Mouse (Mus musculus): ENCODE measurements at regions not wholly inside any gene's neighbourhood (a gene's known extent, or its start where the extent isn't known, plus 50 kb on each side); places are given as distances from the start of the nearest gene placed in this dataset.

GRCm38 (mm10) chr5:46006228-46006627 lies 148.8 kb upstream of the Lcorl start:
- Histone ChIP-seq H3K27me3 (ENCODE audit: insufficient read depth, low read length) (no peaks in the 10 kb centered on the region), H3K4me3 (replicated peaks; ENCODE audit: low read depth, low read length) (no peak overlapping the region), H3K4me1 (replicated peaks; ENCODE audit: insufficient read depth, low read length) (no peaks in the 10 kb centered on the region), H3K9me3 (replicated peaks; ENCODE audit: low read length) (no peaks in the 10 kb centered on the region), H3K4me2 (ENCODE audit: low read length) (no peak overlapping the region), H3K36me3 (ENCODE audit: insufficient read depth, low read length) (no peaks in the 10 kb centered on the region), H3K27ac (no peak overlapping the region), H3K9ac (ENCODE audit: low read depth, low read length) (no peak overlapping the region)
- ATAC-seq (replicated peaks; ENCODE audit: low FRiP score, low read depth) (no peak), DNase-seq (ENCODE audit: low spot score) (no peak)
- no peak for TF ChIP-seq CTCF (IDR thresholded peaks at IDR 0.05; ENCODE audit: low read depth)
- 88% methylated on average over 3 of the region's 3 CpGs for WGBS

GRCm38 (mm10) chr5:46005631-46006030 lies 148.2 kb upstream of the Lcorl start:
- no peak overlapping the region for H3K27ac ChIP-seq
- no peaks in the 10 kb centered on the region for H3K36me3 ChIP-seq (ENCODE audit: insufficient read depth, low read length)
- no peak for TF ChIP-seq CTCF (IDR thresholded peaks at IDR 0.05; ENCODE audit: low read depth)
- H3K9ac ChIP-seq (ENCODE audit: low read depth, low read length): no peak overlapping the region
- 89% methylated on average over 1 of the region's 1 CpGs for WGBS
- H3K4me3 ChIP-seq (replicated peaks; ENCODE audit: low read depth, low read length): no peak overlapping the region
- H3K9me3 ChIP-seq (replicated peaks; ENCODE audit: low read length): no peaks in the 10 kb centered on the region
- H3K27me3 ChIP-seq (ENCODE audit: insufficient read depth, low read length): no peaks in the 10 kb centered on the region
- H3K4me1 ChIP-seq (replicated peaks; ENCODE audit: insufficient read depth, low read length): no peaks in the 10 kb centered on the region
- no peak for DNase-seq (ENCODE audit: low spot score)
- no peak overlapping the region for H3K4me2 ChIP-seq (ENCODE audit: low read length)
- no peak for ATAC-seq (replicated peaks; ENCODE audit: low FRiP score, low read depth)

- TF ChIP-seq CTCF (IDR thresholded peaks at IDR 0.05; ENCODE audit: low read depth): no peak
These were observed 144.6 kb upstream of the Lcorl start for GRCm38 (mm10) chr5:46002011-46002410.

GRCm38 (mm10) chr5:45957766-45958165 lies 100.4 kb upstream of the Lcorl start:
- 86% methylated on average over 2 of the region's 2 CpGs for WGBS
- H3K27me3 ChIP-seq (ENCODE audit: insufficient read depth, low read length): no peaks in the 10 kb centered on the region
- H3K27ac ChIP-seq: no peak overlapping the region
- no peaks in the 10 kb centered on the region for H3K36me3 ChIP-seq (ENCODE audit: insufficient read depth, low read length)
- DNase-seq (ENCODE audit: low spot score): no peak
- H3K9ac ChIP-seq (ENCODE audit: low read depth, low read length): no peak overlapping the region
- H3K4me3 ChIP-seq (replicated peaks; ENCODE audit: low read depth, low read length): no peak overlapping the region
- H3K9me3 ChIP-seq (replicated peaks; ENCODE audit: low read length): no peaks in the 10 kb centered on the region
- no peaks in the 10 kb centered on the region for H3K4me1 ChIP-seq (replicated peaks; ENCODE audit: insufficient read depth, low read length)
- no peak for TF ChIP-seq CTCF (IDR thresholded peaks at IDR 0.05; ENCODE audit: low read depth)
- ATAC-seq (replicated peaks; ENCODE audit: low FRiP score, low read depth): no peak
- H3K4me2 ChIP-seq (ENCODE audit: low read length): no peak overlapping the region

More at GRCm38 (mm10) chr5:46002011-46002410, 144.6 kb upstream of the Lcorl start:
- H3K27me3 ChIP-seq (ENCODE audit: insufficient read depth, low read length): no peaks in the 10 kb centered on the region
- no peak overlapping the region for H3K4me3 ChIP-seq (replicated peaks; ENCODE audit: low read depth, low read length)
- H3K9ac ChIP-seq (ENCODE audit: low read depth, low read length): no peak overlapping the region
- ATAC-seq (replicated peaks; ENCODE audit: low FRiP score, low read depth): no peak
- no peak overlapping the region for H3K27ac ChIP-seq
- no peaks in the 10 kb centered on the region for H3K36me3 ChIP-seq (ENCODE audit: insufficient read depth, low read length)
- no peak for DNase-seq (ENCODE audit: low spot score)
- no peak overlapping the region for H3K4me2 ChIP-seq (ENCODE audit: low read length)
- H3K4me1 ChIP-seq (replicated peaks; ENCODE audit: insufficient read depth, low read length): no peaks in the 10 kb centered on the region
- 77% methylated on average over 5 of the region's 5 CpGs for WGBS
- no peaks in the 10 kb centered on the region for H3K9me3 ChIP-seq (replicated peaks; ENCODE audit: low read length)

GRCm38 (mm10) chr5:45943970-45944369 lies 86.6 kb upstream of the Lcorl start:
- Histone ChIP-seq H3K36me3 (ENCODE audit: insufficient read depth, low read length) (no peaks in the 10 kb centered on the region), H3K4me3 (replicated peaks; ENCODE audit: low read depth, low read length) (no peak overlapping the region), H3K4me2 (ENCODE audit: low read length) (no peak overlapping the region), H3K9ac (ENCODE audit: low read depth, low read length) (no peak overlapping the region), H3K27me3 (ENCODE audit: insufficient read depth, low read length) (no peaks in the 10 kb centered on the region), H3K27ac (no peak overlapping the region), H3K9me3 (replicated peaks; ENCODE audit: low read length) (no peaks in the 10 kb centered on the region), H3K4me1 (replicated peaks; ENCODE audit: insufficient read depth, low read length) (no peaks in the 10 kb centered on the region)
- no peak for TF ChIP-seq CTCF (IDR thresholded peaks at IDR 0.05; ENCODE audit: low read depth)
- WGBS: 84% methylated on average over 3 of the region's 3 CpGs
- DNase-seq (ENCODE audit: low spot score) (no peak), ATAC-seq (replicated peaks; ENCODE audit: low FRiP score, low read depth) (no peak)

GRCm38 (mm10) chr5:45932970-45933369 lies 75.6 kb upstream of the Lcorl start:
- Histone ChIP-seq H3K4me3 (replicated peaks; ENCODE audit: low read depth, low read length) (no peak overlapping the region), H3K4me2 (ENCODE audit: low read length) (no peak overlapping the region), H3K9me3 (replicated peaks; ENCODE audit: low read length) (no peaks in the 10 kb centered on the region), H3K27me3 (ENCODE audit: insufficient read depth, low read length) (no peaks in the 10 kb centered on the region), H3K27ac (no peak overlapping the region), H3K4me1 (replicated peaks; ENCODE audit: insufficient read depth, low read length) (no peaks in the 10 kb centered on the region), H3K36me3 (ENCODE audit: insufficient read depth, low read length) (no peaks in the 10 kb centered on the region), H3K9ac (ENCODE audit: low read depth, low read length) (no peak overlapping the region)
- no peak for ATAC-seq (replicated peaks; ENCODE audit: low FRiP score, low read depth)
- DNase-seq (ENCODE audit: low spot score): no peak
- WGBS: 73% methylated on average over 4 of the region's 4 CpGs
- no peak for TF ChIP-seq CTCF (IDR thresholded peaks at IDR 0.05; ENCODE audit: low read depth)

- ATAC-seq (replicated peaks; ENCODE audit: low FRiP score, low read depth) (no peak), DNase-seq (ENCODE audit: low spot score) (no peak)
- TF ChIP-seq CTCF (IDR thresholded peaks at IDR 0.05; ENCODE audit: low read depth): no peak
- Histone ChIP-seq H3K27me3 (ENCODE audit: insufficient read depth, low read length) (no peaks in the 10 kb centered on the region), H3K9ac (ENCODE audit: low read depth, low read length) (no peak overlapping the region), H3K4me3 (replicated peaks; ENCODE audit: low read depth, low read length) (no peak overlapping the region), H3K36me3 (ENCODE audit: insufficient read depth, low read length) (no peaks in the 10 kb centered on the region), H3K27ac (no peak overlapping the region), H3K9me3 (replicated peaks; ENCODE audit: low read length) (no peaks in the 10 kb centered on the region), H3K4me1 (replicated peaks; ENCODE audit: insufficient read depth, low read length) (no peaks in the 10 kb centered on the region), H3K4me2 (ENCODE audit: low read length) (no peak overlapping the region)
- 88% methylated on average over 2 of the region's 2 CpGs for WGBS
These were observed 73.8 kb upstream of the Lcorl start for GRCm38 (mm10) chr5:45931252-45931651.
